Mouse (Mus musculus) hindbrain, embryonic 11.5 days (tissue): ENCODE measurements at regions not wholly inside any gene's neighbourhood (a gene's known extent, or its start where the extent isn't known, plus 50 kb on each side); places are given as distances from the start of the nearest gene placed in this dataset.

Experiments
- ATAC-seq: fragments of 200-750 bp; cut with Nextera tagmentation; 2 replicates; pipeline ENCODE4 v1.8.0; 2017; ENCODE audit warnings: mild to moderate bottlenecking, moderate TSS enrichment, moderate library complexity; ENCODE audit not compliant: low FRiP score
- DNase-seq: peaks from one replicate; pipeline ENCODE4 v3.0.0-alpha.2; 2015; ENCODE audit warnings: low spot score
- H3K27ac ChIP-seq: fragments of 300-500 bp; sonication (generic); 2 replicates; pipeline ENCODE4 v1.5.1; 2014; ENCODE audit warnings: mild to moderate bottlenecking, low read depth, low read length
- H3K27me3 ChIP-seq: fragments of 300-500 bp; sonication (generic); 2 replicates; pipeline ENCODE4 v1.6.1; 2014; ENCODE audit warnings: mild to moderate bottlenecking, low read length, moderate library complexity, mixed read lengths; ENCODE audit not compliant: control insufficient read depth, insufficient read depth
- H3K36me3 ChIP-seq: fragments of 300-500 bp; sonication (generic); 2 replicates; pipeline ENCODE4 v1.6.1; 2014; ENCODE audit warnings: mild to moderate bottlenecking, low read length, moderate library complexity, mixed read lengths; ENCODE audit not compliant: control insufficient read depth, insufficient read depth
- H3K4me1 ChIP-seq: fragments of 300-500 bp; sonication (generic); replicated peaks from 2 replicates; pipeline ENCODE4 v1.6.1; 2014; ENCODE audit warnings: low read length, mixed read lengths; ENCODE audit not compliant: control insufficient read depth, insufficient read depth
- H3K4me2 ChIP-seq: fragments of 300-500 bp; sonication (generic); replicated peaks from 2 replicates; pipeline ENCODE4 v1.6.1; 2014; ENCODE audit warnings: mild to moderate bottlenecking, low read depth, low read length
- H3K4me3 ChIP-seq: fragments of 300-500 bp; sonication (generic); 2 replicates; pipeline ENCODE4 v1.5.1; 2014; ENCODE audit warnings: low read depth, low read length
- H3K9ac ChIP-seq: fragments of 300-500 bp; sonication (generic); 2 replicates; pipeline ENCODE4 v1.6.1; 2014; ENCODE audit warnings: low read depth, low read length
- H3K9me3 ChIP-seq: fragments of 300-500 bp; sonication (generic); 2 replicates; pipeline ENCODE4 v1.6.1; 2016; ENCODE audit warnings: low read length; ENCODE audit not compliant: control insufficient read depth
- WGBS: fragments of 180-500 bp; shearing (Covaris S2); extraction: QIAGEN DNeasy Blood & Tissue Kit; methylation state at CpG from one replicate; pipeline ENCODE4 v1.1.7; 2014; 5-methylcytosine and 5-hydroxymethylcytosine counted together

DNA sequence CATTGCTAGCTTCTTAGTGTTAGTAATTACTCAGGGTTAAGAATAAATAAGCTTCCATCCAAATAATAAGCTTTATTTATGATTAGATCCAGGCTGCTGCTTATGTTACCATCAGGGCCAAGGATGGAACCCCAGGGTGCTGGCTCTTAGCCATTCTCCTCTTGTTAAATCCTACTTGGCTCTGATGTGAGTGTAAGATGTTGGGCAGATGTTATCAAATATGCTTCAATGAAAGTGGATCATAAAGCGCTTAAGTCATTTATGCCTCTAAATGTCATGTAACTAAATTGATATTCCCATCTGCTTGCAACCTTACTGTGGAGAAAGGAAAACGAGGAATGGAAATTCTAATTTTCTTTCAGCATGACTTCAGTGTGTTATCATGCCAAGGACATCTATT is 426.4 kb upstream of the Lrrc4c start:
- 82% methylated on average over 2 of the region's 2 CpGs for WGBS

DNA sequence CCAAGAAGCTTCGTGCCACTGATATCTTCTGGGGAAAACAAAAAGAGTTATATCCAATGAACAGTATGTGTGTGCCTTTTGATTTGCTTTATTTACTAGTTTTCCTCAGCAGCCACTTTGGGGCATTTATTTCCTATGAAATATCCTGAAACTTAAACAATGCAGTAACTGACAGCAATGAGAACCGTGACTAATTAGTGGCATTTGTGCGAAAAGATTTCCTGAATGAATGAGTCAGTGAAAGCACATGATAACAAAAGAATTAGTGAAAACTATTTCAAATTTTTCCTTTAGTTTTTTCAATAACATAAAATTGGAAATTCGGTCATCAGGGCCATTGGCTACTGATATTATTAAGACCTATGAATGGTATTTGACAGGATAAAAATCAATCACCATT is 412.9 kb upstream of the Lrrc4c start:
- ATAC-seq, result 0 out of 2 replicates have a peak, but pooled peaks have one; percentile 25
- Histone ChIP-seq H3K27me3 (no peaks in the 10 kb centered on the region), H3K4me2 (no peak overlapping the region), H3K9me3 (no peaks in the 10 kb centered on the region), H3K27ac (no peak overlapping the region), H3K4me1 (no peaks in the 10 kb centered on the region), H3K36me3 (no peaks in the 10 kb centered on the region), H3K9ac (no peak overlapping the region), H3K4me3 (no peak overlapping the region)
- 62% methylated on average over 4 of the region's 4 CpGs for WGBS
- no peak for DNase-seq

More for the DNA sequence above, 426.4 kb upstream of the Lrrc4c start:
- Histone ChIP-seq H3K9ac (no peak overlapping the region), H3K4me1 (no peaks in the 10 kb centered on the region), H3K36me3 (no peaks in the 10 kb centered on the region), H3K4me2 (no peak overlapping the region), H3K27ac (no peak overlapping the region), H3K9me3 (no peaks in the 10 kb centered on the region), H3K4me3 (no peak overlapping the region), H3K27me3 (no peaks in the 10 kb centered on the region)
- ATAC-seq, result no peak
- no peak for DNase-seq

DNA sequence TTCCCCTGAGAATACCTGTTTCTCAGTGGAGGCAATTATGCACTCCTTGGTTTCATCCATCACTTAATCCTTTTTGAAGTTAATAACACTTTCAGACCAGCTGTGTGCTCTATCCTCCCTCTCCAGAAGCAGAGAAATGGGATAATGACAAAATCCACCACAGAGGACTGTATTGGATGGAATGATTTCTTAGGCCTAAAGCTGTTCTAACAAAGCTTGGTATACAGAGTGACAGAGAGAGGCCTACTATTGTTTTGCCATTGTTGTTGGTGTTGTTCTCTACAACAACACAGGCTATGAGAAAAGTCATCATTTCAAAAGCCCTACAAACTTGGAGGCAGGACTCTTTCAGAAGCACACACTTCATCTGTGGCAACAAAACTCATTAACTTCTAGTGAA is 408.2 kb upstream of the Lrrc4c start:
- no peaks in the 10 kb centered on the region for H3K27me3 ChIP-seq
- no peak overlapping the region for H3K9ac ChIP-seq
- H3K36me3 ChIP-seq, result no peaks in the 10 kb centered on the region
- no peak overlapping the region for H3K4me2 ChIP-seq
- DNase-seq (no peak), ATAC-seq (no peak)
- H3K9me3 ChIP-seq, result no peaks in the 10 kb centered on the region
- H3K4me3 ChIP-seq, result no peak overlapping the region
- no peak overlapping the region for H3K27ac ChIP-seq
- no peaks in the 10 kb centered on the region for H3K4me1 ChIP-seq

DNA sequence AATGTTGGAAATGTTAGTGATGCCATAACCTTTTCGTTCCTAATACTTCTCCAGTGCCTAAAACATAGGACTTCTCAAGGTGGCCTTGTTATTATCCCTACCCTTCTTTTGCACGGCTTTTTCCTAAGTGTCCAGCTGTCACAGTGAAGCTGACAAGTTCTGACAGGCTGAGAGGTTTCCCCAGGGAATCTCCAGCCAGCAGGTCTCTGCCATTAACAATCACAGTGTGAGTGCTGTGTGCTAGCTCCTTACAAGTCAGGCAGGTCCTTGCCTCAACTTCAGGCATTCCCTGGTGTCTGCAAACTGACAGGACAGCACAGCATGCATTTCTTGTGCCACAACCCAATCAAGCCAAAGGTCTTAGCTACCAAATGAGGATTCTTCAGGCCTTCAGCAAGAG is 407.8 kb upstream of the Lrrc4c start:
- Histone ChIP-seq H3K9me3 (no peaks in the 10 kb centered on the region), H3K4me2 (no peak overlapping the region), H3K4me3 (no peak overlapping the region), H3K4me1 (no peaks in the 10 kb centered on the region), H3K27ac (no peak overlapping the region), H3K27me3 (no peaks in the 10 kb centered on the region), H3K9ac (no peak overlapping the region), H3K36me3 (no peaks in the 10 kb centered on the region)
- no peak for DNase-seq
- 51% methylated on average over 2 of the region's 2 CpGs for WGBS
- no peak for ATAC-seq
